Mouse (Mus musculus) heart, postnatal 0 days (tissue): ENCODE measurements at regions not wholly inside any gene's neighbourhood (a gene's known extent, or its start where the extent isn't known, plus 50 kb on each side); places are given as distances from the start of the nearest gene placed in this dataset.

Experiments used
- CTCF ChIP-seq: IDR thresholded peaks from 2 replicates; pipeline ENCODE4 v1.5.1; 2016; ENCODE audit warnings: antibody characterized with exemption, control low read depth, low read depth
- EP300 ChIP-seq: IDR thresholded peaks from 2 replicates; pipeline ENCODE4 v1.6.1; 2016; ENCODE audit warnings: antibody characterized with exemption, low read depth

GRCm38 (mm10) chr17:4494392-4494791, 499.7 kb upstream of the Arid1b start:
- no peak for TF ChIP-seq CTCF
- no peak for TF ChIP-seq EP300
